Mouse (Mus musculus) Patski (cell line): Measurements from ENCODE around the gene Ift20. TPM values are rescaled to one million over a fixed set of nuclear protein-coding genes. Genes with fewer than 3 reads are reported as not detected.

ENCODE experiments used
- ATAC-seq: fragments of 100-300 bp; one replicate; pipeline ENCODE4 v1.8.0; 2021
- CTCF ChIA-PET: fragments of 350-600 bp; sonication (Branson Sonifier 250); formaldehyde crosslinking; loops from one replicate; lab custom pipeline; 2022; ENCODE audit warnings: inconsistent platforms; lab: Charles Lee
- POLR2A ChIA-PET: fragments of 350-600 bp; sonication (Branson Sonifier 250); formaldehyde crosslinking; loops from one replicate; lab custom pipeline; 2022; ENCODE audit warnings: antibody characterized with exemption, inconsistent platforms; lab: Charles Lee
- DNase-seq: peaks from one replicate; pipeline ENCODE4 v3.0.0-alpha.2; 2011; ENCODE audit warnings: low read depth, low spot score
- H3K27me3 ChIP-seq: fragments of 371-371 bp; one replicate; pipeline ENCODE4 v1.5.1; 2021
- CTCF ChIP-seq: fragments of 100-300 bp; IDR thresholded peaks from one replicate; pipeline ENCODE4 v1.5.1; 2021
- in situ Hi-C: fragments of 300-500 bp; cut with MboI; formaldehyde crosslinking; loops from 3 replicates; pipeline ENCODE4 v1.11.1; 2018; ENCODE audit warnings: low pct_unique_long_range_greater_than_20kb, mixed read lengths
- polyA plus RNA-seq: library from polyadenylated mRNA; unstranded; gene quantifications from one replicate; pipeline ENCODE4 v1.2.3, GENCODE M21; 2021

The Ift20 gene
- 77.8 TPM for polyA plus RNA-seq

DNA sequence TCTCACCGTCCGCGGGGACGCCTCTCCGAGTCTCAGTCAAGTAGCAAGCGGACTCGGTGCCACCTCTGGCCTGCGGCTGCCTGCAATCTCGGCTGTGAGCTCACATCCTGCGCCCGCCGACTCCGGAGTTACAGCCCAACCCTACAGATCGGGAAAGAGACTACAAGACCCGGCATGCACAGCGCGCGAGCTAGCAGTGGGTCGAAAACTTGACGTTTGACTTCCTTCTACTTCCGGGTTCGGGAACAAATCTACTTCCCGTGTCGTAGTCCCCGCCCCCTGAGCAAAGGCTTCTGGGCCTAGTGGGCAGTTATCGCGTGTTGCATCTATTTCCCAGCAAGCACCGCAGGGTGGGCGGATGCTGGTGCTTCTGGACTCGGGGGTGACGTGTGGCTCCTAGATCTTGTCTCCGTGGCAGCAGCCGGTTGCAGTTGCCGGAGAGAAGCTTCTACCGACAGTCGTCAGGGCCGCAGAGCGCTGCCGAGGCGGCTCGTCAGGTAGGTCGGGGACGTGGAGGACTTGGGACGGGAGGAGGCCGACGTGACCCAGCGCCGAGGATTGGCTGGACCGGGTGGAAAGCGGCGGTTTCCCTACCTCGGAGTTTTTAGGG lies at the start of gene Ift20, which contains the start of gene Tnfaip1:
Gene Ift20 (plus strand): TSS at position 282 of the 610 bp plus-strand sequence.
Gene Tnfaip1 (minus strand): TSS at position 253 of the 610 bp plus-strand sequence.
- DNase-seq (peak; percentile 94), ATAC-seq (peak; percentile 92)
- in situ Hi-C loops: no loop called here
- ChIA-PET CTCF (interaction anchor here (1.6 to 1.7 kb wide), 2 partner anchors 11 to 14 kb away, joined by 6 to 10 read pairs; no protein-coding TSS in a partner anchor), POLR2A (interaction anchor here (0.9 kb wide), 1 partner anchor 10 kb away, joined by 3 read pairs; no protein-coding TSS in a partner anchor)
- no peak for TF ChIP-seq CTCF
- no peaks in the 10 kb centered on the region for H3K27me3 ChIP-seq

DNA sequence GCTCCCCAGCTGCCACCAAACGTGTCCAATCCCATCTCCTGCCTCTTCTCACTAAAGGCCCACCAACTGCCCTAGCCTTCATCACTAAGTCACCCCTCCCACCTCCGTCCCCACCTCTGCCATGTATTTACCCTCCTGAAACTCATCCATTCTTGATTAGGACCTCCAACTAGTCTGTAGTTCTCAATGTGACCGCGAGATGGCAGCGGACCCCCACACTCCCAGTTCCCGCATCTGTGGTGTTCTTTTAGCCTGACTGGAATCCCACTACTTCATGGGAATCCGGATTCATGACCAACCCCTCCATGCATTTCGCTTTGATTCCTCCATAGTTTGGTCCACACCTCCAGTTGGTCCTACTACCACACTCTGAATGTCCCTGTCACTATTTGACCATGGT lies 48.0 kb upstream of the Ift20 start:
- peaks cover 4% of the 10 kb centered on the region for H3K27me3 ChIP-seq
- DNase-seq (no peak), ATAC-seq (no peak)
- ChIA-PET CTCF (interaction anchor here (1.3 kb wide), 1 partner anchor 23 kb away, joined by 3 read pairs; the partner anchor contains the start of gene Slc46a1), POLR2A (interaction anchor here (1.1 to 1.8 kb wide), 2 partner anchors 10 to 62 kb away, joined by 3 to 6 read pairs; partner anchors contain the start of genes Sarm1 and Tmem97)
- peak; percentile 88 for TF ChIP-seq CTCF
- in situ Hi-C loops: no loop called here

DNA sequence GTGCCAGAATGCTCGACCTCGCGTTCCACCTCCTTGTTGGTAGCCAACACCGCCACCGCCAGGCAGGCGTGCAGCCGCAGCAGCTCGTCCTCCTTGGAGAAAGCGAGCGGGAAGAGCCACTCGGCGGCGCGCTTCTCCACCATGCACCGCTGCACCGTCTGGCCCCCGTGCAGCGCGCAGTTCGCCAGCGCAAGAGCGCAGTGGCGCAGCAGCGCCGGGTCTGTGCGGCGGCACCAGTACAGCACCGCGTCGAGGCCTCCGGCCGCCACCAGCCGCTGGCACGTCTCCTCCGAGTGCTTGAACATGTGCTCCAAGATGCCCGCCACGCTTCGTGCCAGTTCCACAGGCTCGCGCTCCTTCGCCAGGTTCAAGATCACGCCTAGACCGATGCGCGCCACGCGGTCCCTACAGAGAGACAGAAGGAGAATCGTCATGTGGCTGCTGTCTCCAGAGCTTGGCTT lies 45.4 kb upstream of the Ift20 start:
- in situ Hi-C loops: no loop called here
- ATAC-seq: peak; percentile 34

DNA sequence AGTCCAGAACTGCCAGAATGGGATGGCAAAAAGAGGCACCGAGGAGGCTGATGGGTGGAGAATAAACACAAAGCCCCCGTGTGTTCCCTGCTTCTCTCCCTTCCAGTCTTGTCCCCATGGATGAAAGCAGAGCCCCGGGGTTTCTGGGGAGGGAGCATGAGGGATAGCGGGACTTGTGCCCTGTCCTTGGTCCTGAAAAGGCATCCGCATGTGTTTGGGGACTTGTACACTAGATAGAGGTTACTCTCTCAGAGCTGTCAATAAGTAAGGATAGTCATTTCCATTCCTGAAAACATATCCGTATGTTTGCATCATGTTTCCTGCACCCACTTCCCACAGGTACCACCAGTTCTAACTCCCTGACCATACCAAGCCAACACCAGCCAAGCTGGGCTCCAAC lies 40.3 kb upstream of the Ift20 start:
- H3K27me3 ChIP-seq: peaks cover 54% of the 10 kb centered on the region
- in situ Hi-C loops: no loop called here
- DNase-seq: no peak
- CTCF ChIA-PET: interaction anchor here (1.1 kb wide), 1 partner anchor 43 kb away, joined by 3 read pairs; no protein-coding TSS in a partner anchor
- TF ChIP-seq CTCF: no peak
- no peak for ATAC-seq
- POLR2A ChIA-PET: interaction anchor here (0.6 kb wide), 1 partner anchor 12 kb away, joined by 3 read pairs; no protein-coding TSS in a partner anchor

More for the DNA sequence above, 45.4 kb upstream of the Ift20 start:
- TF ChIP-seq CTCF: no peak
- CTCF ChIA-PET: interaction anchor here (1.2 kb wide), 1 partner anchor 74 kb away, joined by 3 read pairs; no protein-coding TSS in a partner anchor
- POLR2A ChIA-PET: no interaction called here
- H3K27me3 ChIP-seq: peaks cover 21% of the 10 kb centered on the region
- DNase-seq: no peak

DNA sequence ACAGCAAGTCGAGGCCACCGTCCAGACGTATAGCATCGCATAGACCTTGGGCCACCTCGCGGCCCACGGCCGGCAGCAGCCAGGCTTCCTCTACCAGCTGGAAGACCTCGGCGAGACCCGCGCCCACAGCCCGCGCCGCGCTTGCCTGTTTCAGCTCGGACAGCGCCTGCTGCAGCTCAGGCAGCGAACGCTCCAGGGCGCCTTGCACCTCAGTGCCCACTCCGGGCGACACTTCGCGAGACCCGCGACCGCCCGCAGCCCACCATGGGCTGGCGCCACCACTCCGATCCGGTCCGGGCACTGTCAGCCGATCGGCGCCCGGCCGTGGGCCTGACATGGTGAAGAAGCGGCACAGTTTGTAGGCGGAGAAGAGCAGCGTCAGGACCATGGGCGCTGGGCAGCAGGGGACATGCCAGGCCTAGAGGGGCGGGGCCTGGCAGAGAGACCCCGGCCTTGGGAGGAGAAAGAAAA lies 39.1 kb upstream of the Ift20 start:
- no peak for TF ChIP-seq CTCF
- DNase-seq (no peak), ATAC-seq (peak; percentile 45)
- in situ Hi-C loops: no loop called here
- H3K27me3 ChIP-seq: peaks cover 57% of the 10 kb centered on the region
- ChIA-PET POLR2A (interaction anchor here (0.6 to 1.6 kb wide), 3 partner anchors 8 to 432 kb away, joined by 3 to 6 read pairs (median 5); partner anchors contain the start of gene Slc46a1), CTCF (interaction anchor here (1.2 kb wide), 1 partner anchor 13 kb away, joined by 5 read pairs; no protein-coding TSS in a partner anchor)

DNA sequence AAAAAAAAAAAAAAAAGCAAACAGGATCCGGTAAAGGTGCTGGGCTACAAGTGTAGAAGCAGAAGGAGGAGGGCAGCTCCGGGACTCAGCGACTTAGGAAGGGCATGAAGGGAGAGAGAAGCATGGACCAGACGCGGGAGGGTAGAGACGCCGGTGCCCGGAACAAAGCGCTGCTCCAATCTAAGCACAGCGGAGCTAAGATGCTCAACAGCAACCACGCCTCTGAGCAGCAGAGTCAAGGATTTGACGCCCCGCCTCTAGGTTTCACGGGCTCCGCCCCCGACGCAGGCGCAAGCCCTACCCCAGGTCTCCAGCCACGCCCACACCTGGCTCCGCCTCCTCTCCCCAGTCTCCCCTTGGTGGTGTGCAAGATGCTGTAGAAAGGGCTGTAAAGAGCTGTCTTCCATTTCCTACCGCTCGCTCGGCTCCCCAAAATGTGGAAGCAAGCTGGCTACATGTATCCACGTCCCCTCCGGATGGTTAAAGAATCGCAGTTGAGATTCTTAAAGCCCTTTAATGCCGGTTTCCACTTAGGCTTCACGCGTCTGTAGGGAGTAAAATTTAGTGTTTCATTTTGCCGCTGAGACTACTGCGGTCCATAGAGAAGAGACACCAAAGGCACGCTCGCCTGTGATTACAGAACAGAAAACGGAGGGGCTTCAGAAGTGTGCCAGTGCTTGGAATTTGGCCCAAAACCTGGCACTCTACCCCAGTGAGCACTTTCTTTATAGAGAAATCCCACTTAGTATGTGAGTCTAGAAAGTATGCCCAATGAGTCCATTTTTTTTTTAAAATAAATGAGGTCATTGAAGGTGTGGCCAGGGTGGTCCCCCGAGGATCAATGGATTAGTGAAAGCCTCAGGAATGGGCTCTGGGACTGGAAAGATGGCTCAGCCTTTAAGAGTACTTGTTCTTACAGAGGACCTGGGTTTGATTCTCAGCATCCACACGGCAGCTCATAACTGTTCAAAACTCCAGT lies 38.3 kb upstream of the Ift20 start, which contains the start of gene Sarm1:
Gene Sarm1 (minus strand): TSS at position 211 of the 979 bp plus-strand sequence.
- ChIA-PET CTCF (interaction anchor here (1.2 to 1.4 kb wide), 2 partner anchors 12 to 13 kb away, joined by 5 to 6 read pairs; no protein-coding TSS in a partner anchor), POLR2A (interaction anchor here (0.6 to 1.6 kb wide), 3 partner anchors 9 to 431 kb away, joined by 3 to 6 read pairs (median 5); partner anchors contain the start of gene Slc46a1)
- DNase-seq (no peak), ATAC-seq (peak; percentile 84)
- in situ Hi-C loops: no loop called here
- TF ChIP-seq CTCF: no peak
- H3K27me3 ChIP-seq: peaks cover 57% of the 10 kb centered on the region

DNA sequence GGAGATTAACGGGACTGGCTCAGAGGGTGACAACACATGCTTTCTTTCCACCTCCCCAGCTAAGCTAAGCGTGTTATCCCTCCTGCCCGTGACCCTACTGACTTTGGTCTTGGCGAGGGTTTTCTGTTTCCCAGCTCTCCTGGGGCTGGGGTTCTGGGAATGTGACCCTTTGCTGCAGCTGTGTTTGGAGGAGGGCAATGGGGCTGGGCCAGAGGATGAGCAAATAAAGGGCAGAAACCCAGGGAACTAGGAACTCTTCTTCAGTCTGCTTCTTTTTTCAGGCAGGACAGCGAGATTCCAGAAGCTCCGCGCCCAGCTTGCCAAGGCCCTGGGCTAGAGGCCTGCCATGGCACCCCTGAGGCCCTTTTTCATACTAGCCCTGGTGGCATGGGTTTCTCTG lies 37.2 kb upstream of the Ift20 start, which contains the start of gene Vtn:
Gene Vtn (plus strand): TSS at position 88 of the 400 bp plus-strand sequence.
- ATAC-seq (no peak), DNase-seq (no peak)
- ChIA-PET POLR2A (no interaction called here), CTCF (interaction anchor here (1.0 to 1.4 kb wide), 2 partner anchors 11 to 47 kb away, joined by 3 to 6 read pairs; no protein-coding TSS in a partner anchor)
- no peak for TF ChIP-seq CTCF
- in situ Hi-C loops: no loop called here
- H3K27me3 ChIP-seq: peaks cover 57% of the 10 kb centered on the region

DNA sequence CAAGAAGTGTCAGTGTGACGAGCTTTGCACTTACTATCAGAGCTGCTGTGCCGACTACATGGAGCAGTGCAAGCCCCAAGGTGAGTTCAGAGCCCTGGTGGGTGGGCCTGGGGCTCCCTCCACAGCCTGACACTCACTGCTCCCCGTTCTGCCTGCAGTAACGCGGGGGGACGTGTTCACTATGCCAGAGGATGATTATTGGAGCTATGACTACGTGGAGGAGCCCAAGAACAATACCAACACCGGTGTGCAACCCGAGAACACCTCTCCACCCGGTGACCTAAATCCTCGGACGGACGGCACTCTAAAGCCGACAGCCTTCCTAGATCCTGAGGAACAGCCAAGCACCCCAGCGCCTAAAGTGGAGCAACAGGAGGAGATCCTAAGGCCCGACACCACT lies 36.6 kb upstream of the Ift20 start:
- in situ Hi-C loops: no loop called here

DNA sequence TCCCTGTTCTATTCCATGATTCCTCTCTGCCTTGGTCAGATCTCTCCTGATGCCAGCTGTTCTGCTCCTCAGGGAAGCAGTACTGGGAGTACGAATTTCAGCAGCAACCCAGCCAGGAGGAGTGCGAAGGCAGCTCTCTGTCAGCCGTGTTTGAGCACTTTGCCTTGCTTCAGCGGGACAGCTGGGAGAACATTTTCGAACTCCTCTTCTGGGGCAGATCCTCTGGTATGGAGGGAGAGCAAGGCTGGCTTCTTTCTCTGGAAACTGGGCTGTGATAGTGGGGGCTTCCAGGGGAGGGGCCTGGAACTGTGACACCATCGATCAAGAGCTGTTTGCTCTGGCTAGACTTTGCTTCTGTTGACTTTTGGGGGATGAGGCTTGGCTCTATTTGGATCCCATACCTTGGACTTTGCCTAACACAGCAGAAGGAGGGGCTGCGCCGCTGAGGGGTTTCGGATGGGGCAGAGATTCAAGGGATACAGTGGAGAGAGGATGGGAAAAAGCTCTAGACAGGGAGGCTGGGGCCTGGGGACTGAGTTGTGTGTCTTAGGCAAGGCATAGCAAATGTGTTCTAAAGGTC lies 35.4 kb upstream of the Ift20 start:
- in situ Hi-C loops: no loop called here
- H3K27me3 ChIP-seq: peaks cover 41% of the 10 kb centered on the region
- TF ChIP-seq CTCF: no peak
- ChIA-PET CTCF (no interaction called here), POLR2A (no interaction called here)
- ATAC-seq (no peak), DNase-seq (no peak)

More for the DNA sequence above, 36.6 kb upstream of the Ift20 start:
- no peak for TF ChIP-seq CTCF
- H3K27me3 ChIP-seq: peaks cover 52% of the 10 kb centered on the region
- ChIA-PET POLR2A (no interaction called here), CTCF (interaction anchor here (1.0 to 1.4 kb wide), 2 partner anchors 10 to 46 kb away, joined by 3 to 6 read pairs; no protein-coding TSS in a partner anchor)
- DNase-seq: no peak
- ATAC-seq: no peak
